Mouse (Mus musculus) forebrain, postnatal 0 days (tissue): ENCODE measurements around the gene Dysf. TPM values are rescaled to one million over a fixed set of nuclear protein-coding genes. Genes with fewer than 3 reads are reported as not detected.

ENCODE experiments used
- ATAC-seq: fragments of 200-750 bp; cut with Nextera tagmentation; 2 replicates; pipeline ENCODE4 v1.8.0; 2017; ENCODE audit warnings: mild to moderate bottlenecking, moderate library complexity
- DNase-seq: peaks from one replicate; pipeline ENCODE4 v3.0.0-alpha.2; 2015
- H3K27ac ChIP-seq: fragments of 300-500 bp; sonication (generic); 2 replicates; pipeline ENCODE4 v1.5.1; 2014; ENCODE audit warnings: low read depth, mild to moderate bottlenecking, antibody characterized with exemption, low read length, moderate library complexity, mixed read lengths
- H3K27me3 ChIP-seq: fragments of 300-500 bp; sonication (generic); 2 replicates; pipeline ENCODE4 v1.6.1; 2014; ENCODE audit warnings: mild to moderate bottlenecking, low read length, mixed read lengths; ENCODE audit not compliant: insufficient read depth
- H3K36me3 ChIP-seq: fragments of 300-500 bp; sonication (generic); 2 replicates; pipeline ENCODE4 v1.6.1; 2014; ENCODE audit warnings: mild to moderate bottlenecking, moderate library complexity; ENCODE audit not compliant: insufficient read depth
- H3K4me1 ChIP-seq: fragments of 300-500 bp; sonication (generic); 2 replicates; pipeline ENCODE4 v1.6.1; 2014; ENCODE audit warnings: antibody characterized with exemption; ENCODE audit not compliant: insufficient read depth
- H3K4me2 ChIP-seq: fragments of 300-500 bp; sonication (generic); 2 replicates; pipeline ENCODE4 v1.6.1; 2014; ENCODE audit warnings: low read depth, mild to moderate bottlenecking, moderate library complexity
- H3K4me3 ChIP-seq: fragments of 300-500 bp; sonication (generic); 2 replicates; pipeline ENCODE4 v1.5.1; 2014; ENCODE audit warnings: low read depth, low read length, mixed read lengths
- H3K9ac ChIP-seq: fragments of 300-500 bp; sonication (generic); 2 replicates; pipeline ENCODE4 v1.6.1; 2014; ENCODE audit warnings: mild to moderate bottlenecking
- H3K9me3 ChIP-seq: fragments of 300-500 bp; sonication (generic); 2 replicates; pipeline ENCODE4 v1.6.1; 2016; ENCODE audit warnings: low read length
- CTCF ChIP-seq: sonication (generic); IDR thresholded peaks from 2 replicates; pipeline ENCODE4 v1.5.1; 2016; ENCODE audit warnings: antibody characterized with exemption, control low read depth, low read depth
- WGBS: fragments of 180-500 bp; shearing (Covaris S2); extraction: QIAGEN DNeasy Blood & Tissue Kit; methylation state at CpG from one replicate; pipeline ENCODE4 v1.1.7; 2014; 5-methylcytosine and 5-hydroxymethylcytosine counted together
- polyA plus RNA-seq: library from polyadenylated mRNA; unstranded; fragments of >200 nt; fragmentation: Nextera tagmentation; extraction: Ambion mirVana; gene quantifications from 2 replicates; pipeline ENCODE4 v1.2.1, GENCODE M21; 2015
- total RNA-seq: library from RNA; depleted of rRNA; stranded (reverse); fragments of >200 nt; gene quantifications from 2 replicates; pipeline ENCODE4 v1.2.3, GENCODE M21; 2014

Dysf gene
- total and polyA plus RNA-seq, 2 experiments from 2014 or later = 1.3 to 1.4 TPM

DNA sequence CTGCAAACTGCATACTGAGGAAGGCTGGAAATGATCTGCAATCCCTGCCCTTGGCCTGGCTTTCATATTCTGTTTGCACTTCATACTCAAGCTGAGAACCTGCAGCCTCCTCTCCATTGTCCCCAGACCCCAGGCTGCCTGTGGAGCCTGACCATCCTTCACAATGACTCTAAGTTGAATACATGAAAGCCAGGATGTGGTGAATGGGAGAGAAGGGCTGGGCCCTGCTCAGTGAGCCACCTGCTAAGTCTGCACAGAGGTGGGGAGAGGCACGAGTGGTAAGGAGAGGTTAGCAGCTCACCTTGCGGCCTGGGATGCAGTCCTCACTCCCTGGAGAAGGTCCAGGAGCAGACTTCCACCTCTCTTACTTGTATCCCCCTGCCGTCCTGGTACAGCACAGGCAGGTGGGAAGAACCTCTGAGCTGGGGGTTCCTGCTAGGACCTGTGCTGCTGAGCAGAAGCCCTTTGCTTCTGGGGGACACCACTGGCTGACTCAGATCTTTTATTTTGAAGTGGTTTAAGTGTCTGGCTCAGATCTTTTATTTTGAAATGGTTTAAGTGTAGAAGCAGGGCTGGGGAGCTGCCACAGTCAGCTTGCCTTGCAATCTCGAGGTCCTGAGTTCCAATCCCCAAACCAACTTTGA lies 51.5 kb downstream of the Dysf start:
- Histone ChIP-seq H3K9me3 (no peaks in the 10 kb centered on the region), H3K4me3 (no peak overlapping the region), H3K27ac (no peak overlapping the region), H3K4me2 (no peak overlapping the region), H3K4me1 (no peaks in the 10 kb centered on the region), H3K36me3 (no peaks in the 10 kb centered on the region), H3K27me3 (no peaks in the 10 kb centered on the region), H3K9ac (no peak overlapping the region)
- no peak for TF ChIP-seq CTCF
- ATAC-seq (no peak), DNase-seq (no peak)
- WGBS = 47% methylated on average over 4 of the region's 4 CpGs

DNA sequence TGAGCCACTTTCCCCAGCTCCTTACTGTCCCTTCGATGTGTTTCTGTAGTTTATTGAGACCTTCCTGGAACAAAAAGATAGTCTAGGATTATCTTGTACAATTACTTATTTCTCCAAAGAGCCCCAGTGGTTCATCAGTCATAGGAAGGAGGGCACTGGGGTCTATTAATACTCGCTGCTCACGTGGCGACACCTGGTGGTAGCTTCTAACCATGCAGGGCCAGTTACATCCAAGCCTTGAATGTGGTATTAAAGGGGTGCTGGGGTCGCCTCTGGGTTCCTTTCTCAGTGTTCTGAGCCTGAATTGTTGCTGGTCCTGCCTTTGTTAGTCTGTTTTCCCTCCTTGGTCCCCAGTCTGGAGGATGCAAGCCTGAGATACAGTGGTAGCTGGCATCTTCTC lies 52.9 kb downstream of the Dysf start:
- Histone ChIP-seq H3K4me1 (no peaks in the 10 kb centered on the region), H3K4me3 (no peak overlapping the region), H3K27ac (no peak overlapping the region), H3K4me2 (no peak overlapping the region), H3K9me3 (no peaks in the 10 kb centered on the region), H3K9ac (no peak overlapping the region), H3K36me3 (no peaks in the 10 kb centered on the region), H3K27me3 (no peaks in the 10 kb centered on the region)
- DNase-seq = peak; percentile 80
- TF ChIP-seq CTCF = peak; percentile 93
- peak; percentile 61 for ATAC-seq
- WGBS = 7% methylated on average over 5 of the region's 5 CpGs

DNA sequence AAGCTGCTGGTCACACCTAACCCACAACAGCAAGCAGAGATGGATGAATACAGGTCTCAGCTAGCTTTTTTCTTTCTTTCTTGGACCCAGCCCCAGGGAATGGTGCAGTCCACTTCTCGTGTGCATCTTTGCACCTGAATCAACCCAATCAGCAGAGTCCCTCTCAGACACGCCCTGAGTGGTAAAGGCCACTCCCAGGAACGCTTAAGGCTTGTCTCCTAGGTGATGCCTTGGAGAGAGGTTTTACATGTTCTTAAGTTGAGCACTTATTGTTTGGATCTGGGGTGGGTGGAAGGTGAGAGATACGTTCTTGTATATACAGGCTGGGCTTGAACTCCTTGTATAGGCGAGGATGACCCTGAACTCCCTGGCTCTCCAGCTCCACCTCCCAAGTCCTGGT lies 54.2 kb downstream of the Dysf start:
- Histone ChIP-seq H3K27me3 (no peaks in the 10 kb centered on the region), H3K4me2 (no peak overlapping the region), H3K9me3 (no peaks in the 10 kb centered on the region), H3K9ac (no peak overlapping the region), H3K27ac (no peak overlapping the region), H3K36me3 (no peaks in the 10 kb centered on the region), H3K4me1 (no peaks in the 10 kb centered on the region), H3K4me3 (no peak overlapping the region)
- WGBS = 69% methylated on average over 5 of the region's 5 CpGs
- ATAC-seq (no peak), DNase-seq (no peak)
- no peak for TF ChIP-seq CTCF

DNA sequence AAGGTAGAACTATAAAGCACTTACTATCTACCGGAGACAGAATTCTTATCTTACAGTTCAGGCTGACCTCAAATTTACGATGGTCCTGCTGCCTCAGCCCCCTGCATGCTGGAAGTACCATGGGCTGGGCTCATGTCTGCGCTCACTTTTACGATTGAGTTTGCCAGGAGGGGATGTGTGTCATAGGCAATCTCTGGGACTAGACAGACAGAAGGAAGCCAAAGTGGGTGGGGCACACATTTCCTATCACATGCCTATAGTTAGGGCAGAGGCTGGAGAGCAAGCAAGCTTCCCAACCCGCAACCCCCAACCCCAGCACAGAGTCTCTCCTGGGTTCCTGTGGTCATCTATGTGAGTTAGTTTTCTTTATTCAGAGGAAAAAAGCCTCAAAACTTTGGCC lies 59.8 kb downstream of the Dysf start:
- Histone ChIP-seq H3K4me1 (no peaks in the 10 kb centered on the region), H3K9ac (no peak overlapping the region), H3K27ac (no peak overlapping the region), H3K4me3 (no peak overlapping the region), H3K9me3 (no peaks in the 10 kb centered on the region), H3K4me2 (no peak overlapping the region), H3K36me3 (no peaks in the 10 kb centered on the region), H3K27me3 (no peaks in the 10 kb centered on the region)
- 89% methylated on average over 5 of the region's 5 CpGs for WGBS
- ATAC-seq (no peak), DNase-seq (no peak)
- no peak for TF ChIP-seq CTCF

DNA sequence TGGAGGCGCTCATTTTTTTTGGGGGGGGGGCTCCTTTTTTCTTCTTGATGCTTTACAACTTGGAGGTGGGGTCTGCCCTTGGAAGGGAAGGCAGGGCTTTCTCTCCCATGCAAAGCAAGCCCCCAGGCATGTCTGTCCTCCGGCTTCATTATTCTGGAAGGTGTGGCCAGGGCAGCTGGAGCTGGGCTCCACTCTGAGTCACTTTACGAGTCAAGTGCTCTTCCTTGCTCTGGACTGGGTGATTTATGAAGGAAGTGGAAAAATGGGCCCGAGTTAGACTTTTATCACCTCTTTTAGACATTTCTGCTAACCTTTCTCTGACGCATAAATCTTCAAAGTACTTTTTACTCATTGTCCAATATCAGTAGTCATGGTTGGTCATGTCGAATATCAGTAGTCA lies 61.9 kb downstream of the Dysf start:
- Histone ChIP-seq H3K4me1 (no peaks in the 10 kb centered on the region), H3K27me3 (no peaks in the 10 kb centered on the region), H3K4me3 (no peak overlapping the region), H3K4me2 (no peak overlapping the region), H3K9me3 (no peaks in the 10 kb centered on the region), H3K27ac (no peak overlapping the region), H3K36me3 (no peaks in the 10 kb centered on the region), H3K9ac (no peak overlapping the region)
- no peak for ATAC-seq
- WGBS = 89% methylated on average over 6 of the region's 6 CpGs
- DNase-seq = no peak
- TF ChIP-seq CTCF = no peak

DNA sequence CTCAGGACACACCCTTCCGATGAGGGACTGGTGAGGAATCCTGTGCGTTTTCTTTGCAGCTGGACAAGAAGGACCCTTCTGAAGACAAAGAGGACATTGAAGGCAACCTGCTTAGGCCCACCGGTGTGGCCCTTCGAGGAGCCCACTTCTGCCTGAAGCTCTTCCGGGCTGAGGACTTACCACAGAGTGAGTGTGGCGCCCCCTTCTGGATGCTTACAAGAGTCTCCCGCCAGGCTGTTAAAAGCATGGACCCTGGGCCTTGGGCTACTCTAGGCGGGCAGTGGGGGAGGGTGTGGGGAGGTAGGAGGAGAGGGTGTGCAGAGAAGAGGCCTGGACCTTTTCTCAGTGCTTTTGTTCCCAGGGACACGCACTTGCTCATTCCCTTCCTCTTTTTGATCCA lies 64.2 kb downstream of the Dysf start:
- Histone ChIP-seq H3K4me1 (no peaks in the 10 kb centered on the region), H3K9me3 (no peaks in the 10 kb centered on the region), H3K27me3 (no peaks in the 10 kb centered on the region), H3K9ac (no peak overlapping the region), H3K4me3 (no peak overlapping the region), H3K36me3 (no peaks in the 10 kb centered on the region), H3K27ac (no peak overlapping the region), H3K4me2 (no peak overlapping the region)
- DNase-seq (no peak), ATAC-seq (no peak)
- no peak for TF ChIP-seq CTCF
- 69% methylated on average over 9 of the region's 9 CpGs for WGBS

DNA sequence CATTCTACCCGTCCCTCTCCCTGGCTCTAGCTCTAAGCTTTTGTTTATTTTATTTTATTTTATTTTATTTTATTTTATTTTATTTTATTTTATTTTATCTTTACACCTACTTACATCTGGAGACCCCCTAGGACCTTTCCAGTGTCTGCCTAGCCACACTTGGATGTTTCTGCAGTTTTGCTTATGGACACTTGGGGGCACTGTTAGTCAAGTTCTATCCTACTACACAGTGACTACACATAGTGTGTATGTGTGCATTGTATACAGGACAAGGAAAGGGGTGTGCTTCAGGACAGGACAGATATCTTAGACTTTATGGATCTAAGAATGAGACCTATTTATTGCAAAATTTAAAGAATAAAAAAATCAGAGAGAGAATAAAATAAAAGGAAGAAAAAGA lies 69.8 kb downstream of the Dysf start:
- no peaks in the 10 kb centered on the region for H3K27me3 ChIP-seq
- no peak overlapping the region for H3K27ac ChIP-seq
- WGBS = 64% methylated on average over 1 of the region's 1 CpGs
- H3K4me2 ChIP-seq = no peak overlapping the region
- H3K4me3 ChIP-seq = no peak overlapping the region
- DNase-seq (peak; percentile 27), ATAC-seq (0 out of 2 replicates have a peak, but pooled peaks have one; percentile 36)
- TF ChIP-seq CTCF = peak; percentile 57
- H3K36me3 ChIP-seq = no peaks in the 10 kb centered on the region
- no peak overlapping the region for H3K9ac ChIP-seq
- no peaks in the 10 kb centered on the region for H3K4me1 ChIP-seq
- H3K9me3 ChIP-seq = no peaks in the 10 kb centered on the region
